Mouse (Mus musculus) liver, postnatal 0 days (tissue): ENCODE data around the gene Hspa13.

Source experiments
- CTCF ChIP-seq: sonication (generic); IDR thresholded peaks from 2 replicates; pipeline ENCODE4 v1.5.1; 2016; ENCODE audit warnings: antibody characterized with exemption, low read depth
- EP300 ChIP-seq: IDR thresholded peaks from 2 replicates; pipeline ENCODE4 v1.6.1; 2016; ENCODE audit warnings: antibody characterized with exemption, low read depth, mild to moderate bottlenecking

- no peak for TF ChIP-seq CTCF
- peak; percentile 4; the same call in 1 of the 2 replicates for TF ChIP-seq EP300
Measured at GRCm38 (mm10) chr16:75767250-75768002, 522 bp upstream of the Hspa13 start.
